Mouse (Mus musculus) embryonic facial prominence, embryonic 15.5 days (tissue): ENCODE data around the gene 1700003H04Rik. TPM values are rescaled to one million over a fixed set of nuclear protein-coding genes. Genes with fewer than 3 reads are reported as not detected.

ENCODE experiments used
- ATAC-seq: fragments of 200-750 bp; cut with Nextera tagmentation; 2 replicates; pipeline ENCODE4 v1.8.0; 2017; ENCODE audit warnings: low read depth, moderate TSS enrichment; ENCODE audit not compliant: insufficient number of reproducible peaks, low FRiP score, low TSS enrichment
- H3K27ac ChIP-seq: fragments of 300-500 bp; sonication (generic); replicated peaks from 2 replicates; pipeline ENCODE4 v1.5.1; 2015; ENCODE audit warnings: mild to moderate bottlenecking, inconsistent platforms
- H3K27me3 ChIP-seq: fragments of 300-500 bp; sonication (generic); 2 replicates; pipeline ENCODE4 v1.6.1; 2015; ENCODE audit warnings: inconsistent platforms
- H3K36me3 ChIP-seq: fragments of 300-500 bp; sonication (generic); 2 replicates; pipeline ENCODE4 v1.6.1; 2015; ENCODE audit warnings: mild to moderate bottlenecking, inconsistent platforms
- H3K4me1 ChIP-seq: fragments of 300-500 bp; sonication (generic); 2 replicates; pipeline ENCODE4 v1.6.1; 2015; ENCODE audit warnings: inconsistent platforms
- H3K4me2 ChIP-seq: fragments of 300-500 bp; sonication (generic); replicated peaks from 2 replicates; pipeline ENCODE4 v1.6.1; 2015; ENCODE audit warnings: mild to moderate bottlenecking, inconsistent platforms
- H3K4me3 ChIP-seq: fragments of 300-500 bp; sonication (generic); replicated peaks from 2 replicates; pipeline ENCODE4 v1.5.1; 2015; ENCODE audit warnings: mild to moderate bottlenecking, inconsistent platforms
- H3K9ac ChIP-seq: fragments of 300-500 bp; sonication (generic); 2 replicates; pipeline ENCODE4 v1.6.1; 2015; ENCODE audit warnings: inconsistent platforms
- H3K9me3 ChIP-seq: fragments of 300-500 bp; sonication (generic); replicated peaks from 2 replicates; pipeline ENCODE4 v1.6.1; 2016; ENCODE audit warnings: inconsistent platforms
- WGBS: fragments of 180-500 bp; shearing (Covaris S2); methylation state at CpG from one replicate; pipeline ENCODE4 v1.1.7; 2015; 5-methylcytosine and 5-hydroxymethylcytosine counted together
- polyA plus RNA-seq: library from polyadenylated mRNA; unstranded; fragments of >200 nt; fragmentation: Nextera tagmentation; extraction: Ambion mirVana; gene quantifications from 2 replicates; pipeline ENCODE4 v1.2.1, GENCODE M21; 2015

Gene 1700003H04Rik
- polyA plus RNA-seq, result not detected in 2 replicates

GRCm38 (mm10) chr3:124581001-124581400 is at the start of gene 1700003H04Rik:
1700003H04Rik (minus strand) TSS chr3:124581101.
- Histone ChIP-seq H3K27ac (no peak within 1 kb of the TSS), H3K4me1 (no peaks in the 10 kb centered on the region), H3K9ac (no peak within 1 kb of the TSS), H3K36me3 (no peaks in the 10 kb centered on the region), H3K4me3 (no peak within 1 kb of the TSS), H3K4me2 (no peak within 1 kb of the TSS), H3K9me3 (no peaks in the 10 kb centered on the region), H3K27me3 (no peaks in the 10 kb centered on the region)
- ATAC-seq, result no peak

- H3K4me2 ChIP-seq, result no peak overlapping the region
- 73% methylated on average over 3 of the region's 3 CpGs for WGBS
- H3K4me3 ChIP-seq, result no peak overlapping the region
- H3K27ac ChIP-seq, result no peak overlapping the region
- H3K36me3 ChIP-seq, result no peaks in the 10 kb centered on the region
- H3K27me3 ChIP-seq, result no peaks in the 10 kb centered on the region
- no peaks in the 10 kb centered on the region for H3K4me1 ChIP-seq
- H3K9ac ChIP-seq, result no peak overlapping the region
- H3K9me3 ChIP-seq, result no peaks in the 10 kb centered on the region
- no peak for ATAC-seq
These were observed 42.1 kb upstream of the 1700003H04Rik start for GRCm38 (mm10) chr3:124623031-124623430.

- no peak for ATAC-seq
- Histone ChIP-seq H3K9ac (no peak overlapping the region), H3K9me3 (no peaks in the 10 kb centered on the region), H3K4me2 (no peak overlapping the region), H3K27ac (no peak overlapping the region), H3K27me3 (no peaks in the 10 kb centered on the region), H3K4me3 (no peak overlapping the region), H3K36me3 (no peaks in the 10 kb centered on the region), H3K4me1 (no peaks in the 10 kb centered on the region)
- 30% methylated on average over 1 of the region's 1 CpGs for WGBS
These were observed 32.4 kb upstream of the 1700003H04Rik start for GRCm38 (mm10) chr3:124613287-124613686.

- Histone ChIP-seq H3K9ac (no peak overlapping the region), H3K4me2 (no peak overlapping the region), H3K27ac (no peak overlapping the region), H3K36me3 (no peaks in the 10 kb centered on the region), H3K9me3 (no peaks in the 10 kb centered on the region), H3K27me3 (no peaks in the 10 kb centered on the region), H3K4me3 (no peak overlapping the region), H3K4me1 (no peaks in the 10 kb centered on the region)
- ATAC-seq, result no peak
These were observed 29.1 kb upstream of the 1700003H04Rik start for GRCm38 (mm10) chr3:124609956-124610355.

GRCm38 (mm10) chr3:124606021-124606517 is 25.2 kb upstream of the 1700003H04Rik start:
- Histone ChIP-seq H3K4me1 (no peaks in the 10 kb centered on the region), H3K9ac (no peak overlapping the region), H3K9me3 (no peaks in the 10 kb centered on the region), H3K36me3 (no peaks in the 10 kb centered on the region), H3K4me3 (no peak overlapping the region), H3K27me3 (no peaks in the 10 kb centered on the region), H3K27ac (no peak overlapping the region), H3K4me2 (no peak overlapping the region)
- no peak for ATAC-seq

GRCm38 (mm10) chr3:124605518-124605917 is 24.6 kb upstream of the 1700003H04Rik start:
- Histone ChIP-seq H3K27ac (no peak overlapping the region), H3K4me2 (no peak overlapping the region), H3K36me3 (no peaks in the 10 kb centered on the region), H3K4me3 (no peak overlapping the region), H3K9me3 (no peaks in the 10 kb centered on the region), H3K27me3 (no peaks in the 10 kb centered on the region), H3K9ac (no peak overlapping the region), H3K4me1 (no peaks in the 10 kb centered on the region)
- ATAC-seq, result no peak
- WGBS, result 77% methylated on average over 1 of the region's 1 CpGs

GRCm38 (mm10) chr3:124597789-124598188 is 16.9 kb upstream of the 1700003H04Rik start:
- Histone ChIP-seq H3K27me3 (no peaks in the 10 kb centered on the region), H3K9me3 (no peaks in the 10 kb centered on the region), H3K4me3 (no peak overlapping the region), H3K27ac (no peak overlapping the region), H3K4me2 (no peak overlapping the region), H3K9ac (no peak overlapping the region), H3K4me1 (no peaks in the 10 kb centered on the region), H3K36me3 (no peaks in the 10 kb centered on the region)
- no peak for ATAC-seq

GRCm38 (mm10) chr3:124587534-124587933 is 6.6 kb upstream of the 1700003H04Rik start:
- H3K4me3 ChIP-seq, result no peak overlapping the region
- ATAC-seq, result no peak
- H3K9me3 ChIP-seq, result no peaks in the 10 kb centered on the region
- H3K36me3 ChIP-seq, result no peaks in the 10 kb centered on the region
- H3K4me2 ChIP-seq, result no peak overlapping the region
- H3K27me3 ChIP-seq, result no peaks in the 10 kb centered on the region
- H3K4me1 ChIP-seq, result no peaks in the 10 kb centered on the region
- H3K9ac ChIP-seq, result no peak overlapping the region
- 9% methylated on average over 3 of the region's 3 CpGs for WGBS
- no peak overlapping the region for H3K27ac ChIP-seq

GRCm38 (mm10) chr3:124585761-124586160 is 4.9 kb upstream of the 1700003H04Rik start:
- no peaks in the 10 kb centered on the region for H3K27me3 ChIP-seq
- H3K36me3 ChIP-seq, result no peaks in the 10 kb centered on the region
- no peak overlapping the region for H3K9ac ChIP-seq
- no peak overlapping the region for H3K4me3 ChIP-seq
- H3K4me1 ChIP-seq, result no peaks in the 10 kb centered on the region
- no peak for ATAC-seq
- no peak overlapping the region for H3K27ac ChIP-seq
- no peak overlapping the region for H3K4me2 ChIP-seq
- no peaks in the 10 kb centered on the region for H3K9me3 ChIP-seq
- 80% methylated on average over 2 of the region's 2 CpGs for WGBS

GRCm38 (mm10) chr3:124557317-124557716 is 23.6 kb downstream of the 1700003H04Rik start:
- Histone ChIP-seq H3K36me3 (no peaks in the 10 kb centered on the region), H3K4me3 (no peak overlapping the region), H3K4me1 (no peaks in the 10 kb centered on the region), H3K4me2 (no peak overlapping the region), H3K27ac (no peak overlapping the region), H3K27me3 (no peaks in the 10 kb centered on the region), H3K9ac (no peak overlapping the region), H3K9me3 (no peaks in the 10 kb centered on the region)
- 93% methylated on average over 2 of the region's 2 CpGs for WGBS
- no peak for ATAC-seq

GRCm38 (mm10) chr3:124555963-124556362 is 24.9 kb downstream of the 1700003H04Rik start:
- Histone ChIP-seq H3K4me3 (no peak overlapping the region), H3K27ac (no peak overlapping the region), H3K36me3 (no peaks in the 10 kb centered on the region), H3K4me1 (no peaks in the 10 kb centered on the region), H3K27me3 (no peaks in the 10 kb centered on the region), H3K4me2 (no peak overlapping the region), H3K9ac (no peak overlapping the region), H3K9me3 (no peaks in the 10 kb centered on the region)
- no peak for ATAC-seq

- no peaks in the 10 kb centered on the region for H3K27me3 ChIP-seq
- 73% methylated on average over 2 of the region's 2 CpGs for WGBS
- H3K36me3 ChIP-seq, result no peaks in the 10 kb centered on the region
- H3K9ac ChIP-seq, result no peak overlapping the region
- ATAC-seq, result no peak
- H3K4me1 ChIP-seq, result no peaks in the 10 kb centered on the region
- no peaks in the 10 kb centered on the region for H3K9me3 ChIP-seq
- no peak overlapping the region for H3K27ac ChIP-seq
- H3K4me2 ChIP-seq, result no peak overlapping the region
- no peak overlapping the region for H3K4me3 ChIP-seq
These were observed 25.8 kb downstream of the 1700003H04Rik start for GRCm38 (mm10) chr3:124555092-124555491.
